Mouse (Mus musculus) intestine, embryonic 16.5 days (tissue): ENCODE data around the gene Batf. TPM values are rescaled to one million over a fixed set of nuclear protein-coding genes. Genes with fewer than 3 reads are reported as not detected.
"Not testable (repeated sequence)": the region's sequence is repeated elsewhere in the genome, so short reads cannot be mapped to it uniquely, and the experiment has no call there.

Experiments used
- ATAC-seq: fragments of 200-750 bp; cut with Nextera tagmentation; 2 replicates; pipeline ENCODE4 v1.8.0; 2017; ENCODE audit warnings: moderate TSS enrichment, moderate library complexity
- H3K27ac ChIP-seq: fragments of 300-500 bp; sonication (generic); 2 replicates; pipeline ENCODE4 v1.5.1; 2014; ENCODE audit warnings: mild to moderate bottlenecking, low read length
- H3K27me3 ChIP-seq: fragments of 300-500 bp; sonication (generic); replicated peaks from 2 replicates; pipeline ENCODE4 v1.6.1; 2014; ENCODE audit warnings: low read length, control low read depth, mixed read lengths; ENCODE audit not compliant: control insufficient read depth, insufficient read depth
- H3K36me3 ChIP-seq: fragments of 300-500 bp; sonication (generic); 2 replicates; pipeline ENCODE4 v1.6.1; 2014; ENCODE audit warnings: low read length, control low read depth; ENCODE audit not compliant: control insufficient read depth, insufficient read depth
- H3K4me1 ChIP-seq: fragments of 300-500 bp; sonication (generic); 2 replicates; pipeline ENCODE4 v1.6.1; 2014; ENCODE audit warnings: low read length, control low read depth, mixed read lengths; ENCODE audit not compliant: control insufficient read depth, insufficient read depth
- H3K4me2 ChIP-seq: fragments of 300-500 bp; sonication (generic); 2 replicates; pipeline ENCODE4 v1.6.1; 2014; ENCODE audit warnings: low read depth, low read length, control low read depth
- H3K4me3 ChIP-seq: fragments of 300-500 bp; sonication (generic); 2 replicates; pipeline ENCODE4 v1.5.1; 2014; ENCODE audit warnings: mild to moderate bottlenecking, low read length
- H3K9ac ChIP-seq: fragments of 300-500 bp; sonication (generic); 2 replicates; pipeline ENCODE4 v1.6.1; 2014; ENCODE audit warnings: low read depth, low read length
- H3K9me3 ChIP-seq: fragments of 300-500 bp; sonication (generic); 2 replicates; pipeline ENCODE4 v1.6.1; 2016; ENCODE audit warnings: low read length, control low read depth; ENCODE audit not compliant: control insufficient read depth
- WGBS: fragments of 180-500 bp; shearing (Covaris S2); extraction: QIAGEN DNeasy Blood & Tissue Kit; methylation state at CpG from one replicate; pipeline ENCODE4 v1.1.7; 2014; 5-methylcytosine and 5-hydroxymethylcytosine counted together
- polyA plus RNA-seq: library from polyadenylated mRNA; unstranded; fragments of >200 nt; fragmentation: Nextera tagmentation; extraction: Ambion mirVana; gene quantifications from 2 replicates; pipeline ENCODE4 v1.2.1, GENCODE M21; 2015

The Batf gene
- polyA plus RNA-seq, 1 experiment from 2014 or later, result 3.6 TPM

DNA sequence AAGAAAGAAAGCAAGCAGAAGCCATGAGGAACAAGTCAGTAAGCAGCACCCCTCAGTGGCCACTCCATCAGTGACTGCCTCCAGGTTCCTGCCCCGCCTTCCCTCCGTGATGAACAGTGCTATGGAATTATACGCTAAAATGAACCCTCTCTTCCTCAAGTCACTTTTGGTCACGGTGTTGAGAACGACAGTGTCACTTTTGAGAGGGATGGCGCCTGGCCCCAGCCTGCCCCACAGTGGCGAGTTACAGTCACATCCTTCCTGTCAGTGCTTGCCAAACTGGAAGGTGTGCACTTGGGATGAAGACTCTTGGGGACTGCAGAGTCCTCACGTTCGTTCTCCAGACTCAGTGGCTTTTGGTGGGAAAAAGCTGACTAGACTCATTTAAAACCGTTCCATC is 39.1 kb upstream of the Batf start:
- Histone ChIP-seq H3K27ac (no peak overlapping the region), H3K4me1 (no peaks in the 10 kb centered on the region), H3K9ac (no peak overlapping the region), H3K4me2 (no peak overlapping the region), H3K36me3 (no peaks in the 10 kb centered on the region), H3K4me3 (no peak overlapping the region), H3K9me3 (no peaks in the 10 kb centered on the region), H3K27me3 (no peaks in the 10 kb centered on the region)
- WGBS, result 41% methylated on average over 10 of the region's 10 CpGs
- no peak for ATAC-seq

GRCm38 (mm10) chr12:85647955-85648354 is 38.5 kb upstream of the Batf start:
- 77% methylated on average over 1 of the region's 1 CpGs for WGBS
- no peak overlapping the region for H3K4me2 ChIP-seq
- no peaks in the 10 kb centered on the region for H3K36me3 ChIP-seq
- no peaks in the 10 kb centered on the region for H3K27me3 ChIP-seq
- no peak overlapping the region for H3K27ac ChIP-seq
- no peaks in the 10 kb centered on the region for H3K9me3 ChIP-seq
- no peaks in the 10 kb centered on the region for H3K4me1 ChIP-seq
- H3K4me3 ChIP-seq, result no peak overlapping the region
- no peak for ATAC-seq
- H3K9ac ChIP-seq, result no peak overlapping the region

GRCm38 (mm10) chr12:85659319-85659718 is 27.1 kb upstream of the Batf start:
- H3K9ac ChIP-seq, result no peak overlapping the region
- WGBS, result 48% methylated on average over 2 of the region's 2 CpGs
- no peak overlapping the region for H3K27ac ChIP-seq
- no peaks in the 10 kb centered on the region for H3K36me3 ChIP-seq
- no peaks in the 10 kb centered on the region for H3K9me3 ChIP-seq
- H3K4me2 ChIP-seq, result no peak overlapping the region
- H3K27me3 ChIP-seq, result no peaks in the 10 kb centered on the region
- no peak for ATAC-seq
- H3K4me3 ChIP-seq, result no peak overlapping the region
- no peaks in the 10 kb centered on the region for H3K4me1 ChIP-seq

- Histone ChIP-seq H3K27ac (no peak overlapping the region), H3K9me3 (no peaks in the 10 kb centered on the region), H3K36me3 (no peaks in the 10 kb centered on the region), H3K4me2 (no peak overlapping the region), H3K9ac (no peak overlapping the region), H3K4me1 (no peaks in the 10 kb centered on the region), H3K4me3 (no peak overlapping the region), H3K27me3 (no peaks in the 10 kb centered on the region)
- no peak for ATAC-seq
- 84% methylated on average over 12 of the region's 12 CpGs for WGBS
These were observed 25.6 kb upstream of the Batf start for GRCm38 (mm10) chr12:85660855-85661254.

DNA sequence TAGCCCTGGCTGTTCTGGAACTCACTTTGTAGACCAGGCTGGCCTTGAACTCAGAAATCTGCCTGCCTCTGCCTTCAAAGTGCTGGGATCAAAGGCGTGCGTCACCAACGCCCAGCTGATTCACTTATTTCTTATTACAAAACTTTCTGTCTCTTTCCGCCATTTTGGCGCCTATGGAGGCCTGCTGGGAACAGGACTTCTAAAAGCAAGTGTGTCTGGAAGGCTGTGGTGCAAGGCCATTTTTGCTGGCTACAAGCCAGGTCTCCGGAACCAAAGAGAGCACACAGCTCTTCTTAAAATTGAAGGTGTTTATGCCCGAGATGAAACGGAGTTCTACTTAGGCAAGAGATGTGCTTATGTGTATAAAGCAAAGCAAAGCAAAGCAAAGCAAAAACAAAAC is 24.2 kb upstream of the Batf start:
- not testable (repeated sequence) for H3K27me3 ChIP-seq, H3K9me3 ChIP-seq, H3K4me1 ChIP-seq, H3K4me3 ChIP-seq, ATAC-seq, H3K27ac ChIP-seq, H3K4me2 ChIP-seq, H3K36me3 ChIP-seq, H3K9ac ChIP-seq
- WGBS, result 76% methylated on average over 8 of the region's 8 CpGs

GRCm38 (mm10) chr12:85662896-85663295 is 23.6 kb upstream of the Batf start:
- H3K9ac ChIP-seq, result no peak overlapping the region
- no peaks in the 10 kb centered on the region for H3K36me3 ChIP-seq
- no peaks in the 10 kb centered on the region for H3K4me1 ChIP-seq
- ATAC-seq, result peak; percentile 70; the same call in 1 of the 2 replicates
- H3K27ac ChIP-seq, result no peak overlapping the region
- 11% methylated on average over 9 of the region's 9 CpGs for WGBS
- no peaks in the 10 kb centered on the region for H3K27me3 ChIP-seq
- no peak overlapping the region for H3K4me3 ChIP-seq
- no peaks in the 10 kb centered on the region for H3K9me3 ChIP-seq
- H3K4me2 ChIP-seq, result no peak overlapping the region

GRCm38 (mm10) chr12:85666112-85666511 is 20.4 kb upstream of the Batf start:
- H3K4me2 ChIP-seq, result no peak overlapping the region
- peaks cover 8% of the 10 kb centered on the region; the same call in 1 of the 2 replicates for H3K4me1 ChIP-seq
- WGBS, result 81% methylated on average over 8 of the region's 8 CpGs
- no peak for ATAC-seq
- H3K27ac ChIP-seq, result no peak overlapping the region
- H3K27me3 ChIP-seq, result no peaks in the 10 kb centered on the region
- H3K36me3 ChIP-seq, result no peaks in the 10 kb centered on the region
- H3K9ac ChIP-seq, result no peak overlapping the region
- H3K4me3 ChIP-seq, result no peak overlapping the region
- no peaks in the 10 kb centered on the region for H3K9me3 ChIP-seq

DNA sequence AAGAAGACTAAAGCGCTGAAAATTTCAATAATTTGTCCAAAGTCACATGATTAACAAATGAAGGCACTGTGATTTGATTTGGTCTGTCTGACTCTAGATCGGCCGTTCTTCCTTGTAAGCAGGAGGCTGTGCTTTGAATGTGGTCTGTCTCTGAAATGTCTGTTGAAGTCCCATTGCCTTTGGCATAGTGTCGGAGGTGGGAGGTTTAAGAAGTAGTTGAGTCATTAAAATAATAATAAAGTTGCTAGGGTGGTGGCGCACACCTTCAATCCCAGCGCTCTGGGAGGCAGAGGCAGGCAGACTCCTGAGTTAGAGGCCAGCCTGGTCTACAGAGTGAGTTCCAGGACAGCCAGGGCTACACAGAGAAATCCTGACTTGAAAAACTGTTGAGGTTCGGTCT is 19.4 kb upstream of the Batf start:
- WGBS, result 95% methylated on average over 7 of the region's 7 CpGs
- H3K4me3 ChIP-seq, result no peak overlapping the region

DNA sequence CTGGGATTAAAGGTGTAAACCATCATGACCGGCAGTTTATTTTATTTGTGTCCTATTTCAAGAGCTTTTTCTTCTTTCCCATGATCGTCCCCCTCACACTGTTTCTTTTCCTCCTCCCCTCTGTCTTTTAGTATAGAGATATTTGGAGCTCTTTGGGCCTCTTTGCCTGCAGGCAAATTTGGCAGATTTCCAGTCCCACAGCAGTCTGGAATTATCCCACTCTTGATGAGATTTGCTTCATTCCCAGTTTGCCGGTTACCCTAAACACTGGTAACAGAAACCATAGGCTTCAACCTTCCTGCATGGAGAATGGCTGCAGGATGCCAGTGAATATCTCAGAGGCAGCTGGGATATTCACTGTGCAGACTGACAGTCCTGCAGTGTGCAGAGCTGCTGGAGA is 17.8 kb upstream of the Batf start:
- H3K9me3 ChIP-seq, result no peaks in the 10 kb centered on the region
- H3K4me3 ChIP-seq, result no peak overlapping the region
- no peak overlapping the region for H3K9ac ChIP-seq
- WGBS, result 38% methylated on average over 3 of the region's 3 CpGs
- 0 out of 2 replicates have a peak overlapping the region, but pooled peaks have one; percentile 25 for H3K27ac ChIP-seq
- no peaks in the 10 kb centered on the region for H3K36me3 ChIP-seq
- H3K4me2 ChIP-seq, result no peak overlapping the region
- H3K4me1 ChIP-seq, result peaks cover 8% of the 10 kb centered on the region; the same call in 1 of the 2 replicates
- no peaks in the 10 kb centered on the region for H3K27me3 ChIP-seq
- no peak for ATAC-seq

More for the DNA sequence above, 19.4 kb upstream of the Batf start:
- Histone ChIP-seq H3K4me2 (no peak overlapping the region), H3K9me3 (no peaks in the 10 kb centered on the region), H3K27me3 (no peaks in the 10 kb centered on the region), H3K36me3 (no peaks in the 10 kb centered on the region), H3K4me1 (peaks cover 8% of the 10 kb centered on the region; the same call in 1 of the 2 replicates), H3K27ac (no peak overlapping the region), H3K9ac (no peak overlapping the region)
- no peak for ATAC-seq

DNA sequence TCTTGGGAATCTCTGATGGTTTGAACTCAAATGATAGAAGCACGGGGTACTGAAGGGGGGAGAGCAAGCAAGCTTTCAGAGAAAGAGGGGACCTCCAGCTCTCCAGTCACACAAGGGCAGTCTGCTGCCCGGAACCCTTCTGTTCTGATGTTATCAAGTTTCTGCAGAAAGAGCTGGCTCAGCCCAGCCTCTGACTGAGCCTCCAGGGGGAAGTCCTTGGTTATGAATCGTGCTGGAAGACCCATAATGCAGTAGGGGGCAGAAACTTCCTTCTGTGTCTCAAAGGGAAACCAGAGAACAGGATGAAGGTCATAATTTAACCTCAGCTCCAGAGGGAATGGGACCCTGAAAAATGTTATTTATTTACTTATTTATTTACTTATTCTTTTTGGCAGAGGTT is 16.4 kb upstream of the Batf start:
- WGBS, result 68% methylated on average over 3 of the region's 3 CpGs
- H3K4me3 ChIP-seq, result no peak overlapping the region
- ATAC-seq, result no peak
- H3K27me3 ChIP-seq, result no peaks in the 10 kb centered on the region
- no peaks in the 10 kb centered on the region for H3K9me3 ChIP-seq
- H3K27ac ChIP-seq, result no peak overlapping the region
- H3K4me1 ChIP-seq, result peaks cover 8% of the 10 kb centered on the region; the same call in 1 of the 2 replicates
- no peak overlapping the region for H3K9ac ChIP-seq
- no peak overlapping the region for H3K4me2 ChIP-seq
- no peaks in the 10 kb centered on the region for H3K36me3 ChIP-seq
